Mouse (Mus musculus) right cerebral cortex, postnatal 10 days (tissue): Measurements from ENCODE around the gene Terb2.
"Not testable (repeated sequence)": the region's sequence is repeated elsewhere in the genome, so short reads cannot be mapped to it uniquely, and the experiment has no call there.

ENCODE experiments used
- DNase-seq, 2 experiments: peaks; one replicate each; pipeline ENCODE4 v3.0.0; 2021; ENCODE audit warnings: low spot score in 2 of 2

The Terb2 gene

DNA sequence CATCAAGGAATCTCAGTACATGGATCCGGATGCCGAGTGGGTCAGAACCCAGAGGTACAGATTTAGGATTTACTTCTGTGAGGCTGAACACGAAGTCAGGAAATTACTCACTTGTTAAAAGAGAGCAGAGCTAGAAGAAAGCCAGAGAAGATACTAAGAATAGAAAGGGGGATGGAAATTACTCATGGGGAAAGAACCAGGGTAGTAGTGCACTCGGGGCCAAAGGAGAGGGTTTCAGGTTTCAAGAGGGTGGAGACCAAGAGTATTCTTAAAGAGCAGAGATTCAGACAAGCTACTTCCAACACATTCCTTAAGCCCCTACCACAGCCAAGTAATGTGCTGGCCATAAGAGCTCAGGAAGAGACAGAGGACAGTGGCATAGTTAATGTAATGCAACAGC, 24.5 kb upstream of the Terb2 start:
- no peak for DNase-seq

DNA sequence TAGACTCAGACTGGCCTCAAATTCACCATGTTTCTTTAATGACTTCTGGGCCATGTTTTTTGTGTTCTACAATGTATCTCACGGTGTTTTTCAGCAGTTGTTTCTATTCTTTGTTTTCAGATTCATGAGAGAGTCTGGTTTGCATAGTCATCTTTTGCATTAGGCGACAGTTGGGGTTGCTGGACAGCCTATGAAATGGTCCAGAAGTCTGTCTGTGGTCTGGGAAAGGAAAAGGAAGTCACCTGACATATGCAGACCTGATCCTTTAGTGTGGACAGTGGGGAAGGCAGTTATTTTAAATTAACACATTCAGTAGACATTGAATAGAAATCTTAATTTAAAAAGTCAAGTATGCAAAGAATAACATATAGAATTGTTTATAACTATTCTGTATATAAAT, 23.5 kb upstream of the Terb2 start:
- DNase-seq: no peak

DNA sequence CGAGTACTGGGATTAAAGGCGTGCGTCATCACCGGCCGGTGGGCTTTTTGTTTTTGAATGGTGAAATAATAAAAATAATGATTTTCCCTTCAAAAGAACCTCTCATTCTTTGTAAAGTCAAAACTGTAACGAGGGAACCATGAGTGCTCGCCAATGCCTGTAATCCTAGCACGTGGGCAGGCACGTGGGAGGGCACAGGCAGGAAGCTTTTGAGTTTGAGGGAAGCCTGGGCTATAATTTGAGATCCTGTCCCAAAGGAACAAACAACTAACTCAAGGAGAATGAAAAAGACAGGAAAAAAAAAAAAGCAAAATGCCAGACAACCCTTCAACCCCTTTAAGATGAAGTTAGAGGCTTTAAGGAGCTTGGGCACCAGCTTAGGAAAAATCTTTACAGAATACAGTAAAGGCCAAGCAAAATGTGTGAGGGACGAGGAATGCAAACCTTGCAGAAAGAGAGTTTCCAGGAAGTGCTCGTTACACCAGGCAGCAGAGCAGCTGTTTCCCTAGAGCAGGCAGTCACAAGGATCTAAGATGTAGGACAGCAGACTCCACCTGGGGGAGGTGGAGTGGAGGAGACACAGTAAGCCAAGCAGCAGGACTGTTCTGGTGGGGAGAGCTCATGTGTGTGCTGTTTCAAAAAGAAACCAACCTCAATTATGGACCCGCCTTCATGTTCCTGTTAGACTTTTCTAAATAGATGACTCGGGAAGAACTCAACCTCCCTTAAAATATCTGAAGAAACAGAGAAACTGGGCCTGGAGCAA, 22.5 kb upstream of the Terb2 start:
- DNase-seq: no peak

DNA sequence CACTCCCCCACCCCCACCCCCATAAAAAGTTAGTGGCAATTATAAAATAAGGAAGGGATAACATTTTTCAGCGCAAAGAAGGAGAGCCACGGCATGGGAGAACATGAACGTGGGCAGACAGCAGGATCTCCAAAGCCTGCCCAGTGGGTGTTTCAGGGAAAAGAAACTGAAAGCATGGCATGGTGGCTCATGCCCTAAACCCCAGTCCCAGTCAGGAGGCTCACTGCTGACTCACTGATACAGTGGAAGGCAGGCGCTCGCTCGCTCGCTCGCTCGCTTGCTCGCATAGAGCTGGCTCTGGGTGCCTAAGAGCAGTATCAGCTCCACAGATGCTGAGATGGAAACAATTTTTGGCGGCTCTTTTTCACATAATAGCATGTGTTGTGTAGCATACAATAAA, 21.8 kb upstream of the Terb2 start:
- no peak for DNase-seq

DNA sequence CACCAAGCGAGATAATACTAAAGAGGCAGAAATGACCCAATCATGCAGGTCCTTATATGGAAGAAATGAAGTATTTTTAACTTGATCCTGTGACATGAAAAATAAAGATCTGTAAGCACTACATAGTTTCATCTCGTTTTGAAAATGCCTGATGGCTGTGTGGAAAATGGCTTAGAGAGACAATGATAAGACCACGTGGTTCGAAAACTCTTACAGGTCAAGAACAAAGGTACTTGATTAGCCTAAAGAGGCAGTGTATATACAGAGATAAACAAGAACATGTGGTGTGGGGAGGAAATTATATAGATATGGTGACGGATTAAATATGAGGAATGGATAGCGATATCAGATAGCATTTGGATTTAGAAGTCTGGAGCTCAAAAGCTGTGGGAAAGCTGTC, 14.8 kb upstream of the Terb2 start:
- DNase-seq: no peak

DNA sequence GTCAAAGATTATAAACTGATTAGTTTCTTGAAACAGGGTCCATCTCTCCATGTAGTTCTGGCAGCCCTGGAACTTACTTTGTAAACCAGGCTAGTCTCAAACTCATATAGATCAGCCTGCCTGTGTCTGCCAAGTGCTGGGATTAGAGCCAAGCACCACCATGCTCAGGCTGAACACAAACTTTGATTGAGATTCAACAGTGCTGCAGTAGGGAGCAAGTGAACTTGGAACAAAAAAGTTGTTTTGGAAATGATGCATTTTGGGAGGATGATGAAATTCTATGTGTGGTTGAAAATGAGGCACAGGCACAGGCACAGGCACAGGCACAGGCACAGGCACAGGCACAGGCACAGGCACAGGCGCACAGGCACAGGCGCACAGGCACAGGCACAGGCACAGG, 13.9 kb upstream of the Terb2 start:
- DNase-seq: peak; percentile 40 to 58

DNA sequence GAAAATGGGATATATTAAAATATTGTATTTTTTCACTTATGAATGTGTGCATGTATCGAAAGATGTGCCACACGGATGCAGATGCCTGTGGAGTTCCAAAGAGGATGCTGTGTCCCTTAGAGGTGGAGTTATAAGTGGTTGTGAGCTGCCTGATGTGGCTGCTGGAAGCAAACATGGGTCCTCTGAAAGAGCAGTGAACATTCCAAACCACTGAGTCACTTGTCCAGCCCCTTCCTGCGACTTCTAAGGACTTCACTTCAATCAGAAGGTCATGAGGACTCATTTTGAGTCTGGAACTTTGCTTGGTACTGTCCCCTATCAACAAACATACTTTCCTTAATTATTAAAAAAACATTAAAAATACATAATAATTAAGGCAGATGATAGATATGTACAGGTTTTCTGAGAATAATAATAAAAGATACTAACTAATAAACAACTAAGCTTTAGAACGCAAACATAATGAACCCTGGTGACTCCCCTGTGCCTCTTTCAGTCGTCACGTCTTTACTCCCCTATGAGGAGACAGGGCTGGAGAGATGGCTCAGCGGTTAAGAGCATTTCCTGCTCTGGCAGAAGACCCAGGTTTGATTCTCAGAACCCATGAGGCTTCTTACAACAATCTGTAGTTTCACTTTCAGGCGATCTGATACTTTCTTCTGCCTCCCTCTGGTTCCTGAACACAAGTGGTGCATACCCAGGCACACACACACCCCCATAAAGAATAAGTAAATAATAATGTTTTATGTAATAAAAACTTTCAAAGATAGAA, 5.8 kb upstream of the Terb2 start:
- DNase-seq: no peak

DNA sequence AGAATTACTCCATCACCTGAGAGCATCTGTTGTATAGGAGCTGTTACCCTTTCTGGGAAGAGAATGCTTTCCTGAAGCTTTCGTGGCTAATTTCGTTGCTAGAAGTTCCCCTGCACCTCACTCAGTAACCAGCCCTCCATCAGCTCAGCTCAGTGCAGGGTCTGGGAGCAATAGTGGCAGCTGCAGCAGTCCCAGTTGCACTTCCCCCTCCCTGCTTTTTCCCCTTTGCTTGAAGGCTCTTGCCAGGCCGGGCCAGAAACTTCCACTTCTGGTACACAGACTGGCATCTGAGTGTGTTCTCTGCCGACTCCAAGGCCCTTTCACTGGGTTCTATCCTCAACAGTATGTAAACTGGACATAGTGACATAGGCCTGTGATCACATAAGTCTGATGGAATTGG, 986 bp upstream of the Terb2 start:
- no peak for DNase-seq

DNA sequence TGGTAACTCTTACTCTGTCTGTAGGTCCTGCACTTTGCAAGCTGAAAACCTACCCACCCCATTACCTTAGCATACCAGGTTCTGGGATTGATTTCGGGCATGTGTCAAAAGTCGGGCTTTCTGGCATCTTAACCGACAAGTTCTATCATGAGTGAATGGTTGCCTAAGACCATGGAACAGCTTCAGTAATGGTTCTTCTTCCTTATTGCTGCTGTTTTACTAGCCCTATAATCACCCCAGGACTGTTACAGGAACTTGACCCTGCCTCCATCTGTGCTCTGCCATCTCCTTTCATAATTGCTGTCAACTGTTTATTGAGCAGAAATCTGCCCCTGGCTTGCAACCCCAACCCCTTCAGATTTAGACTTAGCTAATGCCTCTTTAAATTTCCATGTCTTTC, 679 bp downstream of the Terb2 start:
- DNase-seq: no peak

DNA sequence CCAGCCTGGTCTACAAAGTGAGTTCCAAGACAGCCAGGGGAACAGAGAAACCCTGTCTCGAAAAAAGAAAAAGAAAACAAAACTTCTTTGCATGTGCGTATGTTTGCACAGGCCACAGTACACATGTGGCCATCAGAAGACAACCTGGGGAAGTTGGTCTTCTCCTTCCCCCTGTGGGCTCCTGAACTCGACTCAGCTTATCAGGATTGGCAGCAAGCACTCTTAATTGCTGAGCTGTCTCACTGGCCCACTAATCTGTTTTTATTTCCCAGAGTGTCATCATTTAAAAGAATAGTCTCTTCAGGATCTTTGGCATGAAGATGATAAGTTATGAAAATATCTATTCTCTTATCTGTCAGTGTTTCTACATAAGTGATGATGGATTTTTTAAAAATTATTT, 5.8 kb downstream of the Terb2 start:
- no peak for DNase-seq

DNA sequence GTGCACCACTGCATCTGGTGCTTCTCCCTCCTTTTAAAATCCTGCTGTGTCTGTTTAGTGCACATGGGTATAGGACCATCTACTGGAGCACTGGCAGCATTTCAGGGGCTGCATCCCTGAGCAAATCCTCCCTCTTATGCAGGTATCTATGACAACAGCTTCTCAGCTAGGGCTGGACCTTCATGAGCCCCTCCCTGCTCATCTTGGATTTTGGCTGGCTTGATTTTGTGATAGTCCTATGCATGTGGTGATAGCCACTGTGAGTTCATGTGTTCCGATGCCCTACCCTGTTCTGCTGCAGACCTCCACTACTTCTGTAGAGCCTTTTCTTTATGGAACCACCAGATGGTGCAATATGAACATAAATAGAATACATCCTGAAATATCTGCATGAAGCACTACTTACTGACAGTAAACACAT, 8.4 kb downstream of the Terb2 start:
- DNase-seq: peak; percentile 36 to 50

DNA sequence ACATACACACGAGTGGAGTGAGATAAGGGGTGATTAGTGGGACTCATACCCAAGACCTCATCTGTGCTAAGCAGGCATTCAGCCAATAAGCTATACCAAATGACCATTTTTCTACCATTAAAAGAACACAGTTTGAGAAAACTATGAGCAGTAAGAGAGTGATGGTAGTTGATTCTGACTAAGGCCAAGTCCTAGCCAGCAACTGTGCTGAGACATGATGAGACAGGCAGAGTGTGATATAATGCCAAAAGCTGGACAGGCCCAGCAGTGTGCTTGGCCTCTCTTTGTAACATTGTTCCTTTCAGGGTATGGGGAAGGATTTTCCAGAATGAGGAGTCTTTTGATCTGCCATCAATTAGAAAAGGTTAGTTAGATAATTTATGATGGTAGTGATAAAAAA, 15.4 kb downstream of the Terb2 start:
- no peak for DNase-seq

DNA sequence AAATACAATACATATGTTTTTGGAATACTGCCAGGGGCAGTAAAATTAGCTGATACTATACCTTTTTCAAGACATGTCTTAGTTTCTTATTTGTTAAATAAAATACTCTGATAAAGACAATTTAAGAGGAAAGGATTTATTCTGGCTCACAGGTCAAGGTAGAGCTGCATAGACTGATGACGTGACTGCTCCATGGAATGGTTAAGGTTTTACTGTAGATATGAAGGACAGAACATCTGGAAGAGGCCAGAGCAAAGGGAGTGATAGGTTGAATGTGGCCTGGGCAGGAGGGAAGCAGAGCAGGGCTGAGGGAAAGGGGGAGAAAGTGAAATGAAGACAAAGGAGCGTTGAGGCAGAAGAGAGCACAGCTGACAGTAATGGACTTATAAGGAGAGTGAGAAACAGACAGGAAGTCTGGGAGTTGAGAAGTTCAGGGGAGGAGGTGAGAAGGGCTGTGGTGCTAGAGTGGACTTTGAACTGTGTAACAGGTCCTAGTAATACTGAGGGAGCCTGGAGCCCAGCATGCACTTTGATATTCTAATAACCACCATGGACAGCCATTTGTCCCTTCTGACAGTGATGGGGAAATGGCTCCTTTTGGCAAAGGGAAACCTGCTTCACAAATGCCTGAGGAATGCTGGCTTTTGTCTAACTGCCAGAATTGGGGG, 20.5 kb downstream of the Terb2 start:
- no peak for DNase-seq

DNA sequence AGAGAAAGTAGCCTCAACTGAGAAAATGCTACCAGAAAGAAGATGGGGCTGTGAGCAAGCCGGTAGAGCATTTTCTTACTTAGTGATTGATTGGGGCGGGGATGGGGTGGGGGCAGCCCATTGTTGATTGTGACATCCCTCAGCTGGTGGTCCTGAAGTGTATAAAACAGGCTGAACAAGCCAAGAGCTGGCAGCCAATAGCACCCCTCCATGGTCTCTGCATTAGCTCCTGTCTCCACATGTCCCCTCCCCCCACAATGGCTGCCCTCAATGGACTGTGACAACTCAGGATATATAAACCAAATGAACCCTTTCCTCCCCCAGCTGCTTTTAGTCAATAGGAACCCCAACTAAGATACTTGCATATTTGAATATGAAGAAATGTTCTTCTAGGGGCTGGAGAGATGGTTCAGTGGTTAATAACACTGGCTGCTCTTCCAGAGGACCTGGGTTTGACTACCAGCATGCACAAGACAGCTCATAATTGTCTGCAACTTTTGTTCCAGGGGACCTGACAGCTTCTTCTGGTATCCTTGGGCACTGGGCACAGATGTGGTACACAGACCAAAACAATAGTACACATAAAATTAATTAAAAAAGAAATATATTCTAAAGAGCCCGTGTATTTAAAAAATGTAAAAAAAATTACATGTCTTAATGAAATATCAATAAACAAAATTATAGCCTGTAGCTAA, 24.6 kb downstream of the Terb2 start:
- no peak for DNase-seq

DNA sequence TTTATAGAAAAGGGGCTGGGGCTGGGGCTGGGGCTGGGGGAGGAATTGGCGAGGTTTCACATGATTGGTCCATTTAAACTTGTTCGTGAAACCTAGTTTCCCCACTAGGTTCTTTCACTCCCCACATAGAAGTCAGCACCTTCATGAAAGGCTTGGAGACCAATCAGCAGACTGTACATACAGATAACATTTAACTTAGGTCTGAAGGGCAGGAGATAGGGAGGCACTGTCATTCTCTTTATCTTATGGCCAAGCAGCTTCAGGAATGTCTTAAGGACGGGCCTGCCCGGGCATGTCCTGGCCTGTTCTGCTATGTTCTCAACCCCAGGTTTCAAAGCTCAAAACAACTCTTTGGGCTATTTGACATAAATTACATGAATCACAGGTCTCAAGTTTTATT, 31.0 kb downstream of the Terb2 start:
- not testable (repeated sequence) for DNase-seq

DNA sequence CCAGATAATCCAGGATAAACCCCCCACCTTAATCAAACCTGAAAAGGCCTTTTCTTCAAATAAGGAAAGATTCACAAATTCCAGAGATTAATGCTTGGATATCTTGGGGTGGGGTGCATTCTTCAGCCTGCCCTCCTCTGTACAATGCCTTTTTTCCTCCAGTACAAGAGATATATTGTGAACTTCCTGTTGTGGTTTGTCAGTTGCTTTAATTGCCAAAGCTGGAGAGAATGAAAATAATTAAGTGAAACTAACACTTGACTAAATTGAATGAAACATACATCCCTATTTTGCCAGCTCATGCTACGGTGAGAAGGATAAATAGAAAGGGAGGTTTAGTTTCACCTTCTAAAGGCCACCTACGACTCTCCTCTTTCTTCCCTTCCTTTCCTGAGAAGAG, 32.2 kb downstream of the Terb2 start:
- no peak for DNase-seq

DNA sequence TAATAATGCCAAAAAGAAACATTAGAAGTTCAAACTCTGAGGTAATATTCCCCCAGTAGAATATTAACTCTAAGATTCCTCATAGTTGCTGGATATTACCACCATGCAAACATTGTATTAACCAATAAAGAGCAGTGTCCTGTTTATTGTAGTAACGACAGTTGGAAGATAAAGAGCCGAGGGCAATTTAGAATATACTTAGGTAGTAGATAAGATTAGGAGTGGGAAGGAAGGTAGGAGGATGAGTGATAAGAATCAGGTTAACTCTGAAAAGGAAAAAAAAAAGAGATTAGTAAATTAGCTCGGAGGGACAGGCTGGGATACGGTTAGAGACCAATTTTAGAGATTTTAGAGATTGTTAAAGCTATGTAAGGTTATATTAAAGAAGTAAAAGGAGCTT, 35.3 kb downstream of the Terb2 start:
- no peak for DNase-seq

DNA sequence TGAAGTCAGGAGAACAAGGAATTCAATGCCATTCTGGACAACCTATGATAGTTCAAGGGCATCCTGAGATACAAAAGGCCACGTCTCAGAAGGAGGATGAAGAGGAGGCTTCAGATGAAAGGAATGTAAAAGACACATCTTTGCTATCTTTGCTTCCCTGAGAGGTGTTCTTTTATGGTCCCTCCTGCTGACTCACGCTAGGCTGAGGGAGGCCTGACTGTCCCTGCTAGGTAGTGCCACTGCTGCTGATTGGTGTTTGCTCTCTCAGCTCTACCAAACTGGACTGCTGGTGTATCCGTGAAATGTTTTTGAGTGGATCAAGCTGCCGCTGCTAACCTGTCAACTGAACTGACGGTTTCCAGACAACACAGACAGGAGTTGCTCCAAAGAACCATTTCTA, 35.7 kb downstream of the Terb2 start:
- no peak for DNase-seq

DNA sequence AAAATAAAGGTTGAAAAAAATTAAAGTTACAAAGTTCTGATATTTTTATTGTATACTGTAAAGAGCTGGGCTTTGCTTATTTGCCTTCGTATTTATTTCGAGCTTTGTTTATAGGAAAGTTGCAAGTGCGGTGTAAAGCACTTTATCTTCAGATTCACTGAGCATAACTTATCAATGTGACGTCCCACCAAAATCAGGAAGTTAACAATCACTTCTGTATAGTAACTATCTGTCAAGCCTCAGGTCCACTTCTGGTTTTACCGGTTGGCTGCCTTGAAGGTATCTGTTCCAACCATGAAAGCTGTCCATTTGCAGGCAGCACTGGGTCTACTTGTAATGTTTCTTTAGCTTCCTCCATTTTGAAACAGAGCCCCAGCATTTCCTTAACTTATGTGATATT, 36.2 kb downstream of the Terb2 start:
- no peak for DNase-seq

DNA sequence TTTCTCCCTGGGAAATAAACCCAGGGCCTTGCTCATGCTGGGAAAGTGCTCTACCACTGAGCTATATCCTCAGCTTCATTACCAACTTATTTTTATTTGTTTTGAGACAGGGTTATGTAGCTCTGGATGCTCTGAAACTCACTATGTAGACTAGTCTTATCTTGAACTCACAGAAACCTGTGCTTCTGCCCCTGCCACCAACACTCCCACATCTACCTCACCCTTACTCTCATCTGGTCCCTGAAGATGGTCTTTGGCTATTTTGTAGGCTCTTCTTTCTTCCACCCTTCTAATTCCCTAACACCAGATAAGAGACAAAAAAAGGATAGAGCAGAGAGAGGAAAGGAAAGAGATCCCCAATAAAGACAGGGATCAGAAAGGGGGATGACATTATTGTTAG, 37.6 kb downstream of the Terb2 start:
- DNase-seq: no peak

DNA sequence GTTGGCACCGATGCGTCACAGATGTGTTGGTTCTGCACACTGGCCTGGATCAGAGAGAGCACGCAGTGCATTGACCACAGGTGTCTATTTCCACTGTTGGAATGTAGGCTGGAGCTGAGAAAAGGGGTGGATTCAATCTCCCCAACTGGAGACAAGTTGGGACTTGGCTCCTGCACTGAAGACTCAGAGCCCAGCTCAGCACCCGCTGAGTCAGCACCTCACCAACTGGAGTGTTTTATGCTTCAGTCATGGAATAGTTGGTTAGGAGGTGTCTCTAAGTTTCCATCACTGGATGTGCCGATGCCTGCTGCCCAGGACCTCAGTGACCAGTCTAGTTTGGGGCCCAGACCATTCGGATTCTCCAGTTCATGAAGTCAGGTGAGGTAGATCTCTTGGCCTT, 44.3 kb downstream of the Terb2 start:
- DNase-seq: no peak

DNA sequence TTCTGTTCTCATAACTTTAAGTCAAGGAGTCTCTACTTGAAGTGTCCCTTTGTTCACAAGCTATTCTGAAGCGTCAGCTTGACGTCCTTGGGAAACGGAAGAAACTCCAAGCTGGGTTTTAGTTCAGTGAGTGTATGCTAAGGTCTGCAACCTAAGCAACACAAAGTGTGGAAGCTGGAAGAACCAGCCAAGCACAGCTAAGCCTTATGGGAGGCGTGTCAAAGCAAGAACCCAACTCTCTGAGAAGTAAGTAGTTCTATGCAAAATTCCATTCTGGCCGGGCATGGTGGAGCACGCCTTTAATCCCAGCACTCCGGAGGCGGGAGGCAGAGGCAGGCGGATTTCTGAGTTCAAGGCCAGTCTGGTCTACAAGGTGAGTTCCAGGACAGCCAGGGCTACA, 45.5 kb downstream of the Terb2 start:
- no peak for DNase-seq
